Mouse (Mus musculus): ENCODE data around the gene Klk7. TPM values are rescaled to one million over a fixed set of nuclear protein-coding genes. Genes with fewer than 3 reads are reported as not detected.

The Klk7 gene
- polyA plus RNA-seq, 1 experiment from 2014 or later: not detected

DNA sequence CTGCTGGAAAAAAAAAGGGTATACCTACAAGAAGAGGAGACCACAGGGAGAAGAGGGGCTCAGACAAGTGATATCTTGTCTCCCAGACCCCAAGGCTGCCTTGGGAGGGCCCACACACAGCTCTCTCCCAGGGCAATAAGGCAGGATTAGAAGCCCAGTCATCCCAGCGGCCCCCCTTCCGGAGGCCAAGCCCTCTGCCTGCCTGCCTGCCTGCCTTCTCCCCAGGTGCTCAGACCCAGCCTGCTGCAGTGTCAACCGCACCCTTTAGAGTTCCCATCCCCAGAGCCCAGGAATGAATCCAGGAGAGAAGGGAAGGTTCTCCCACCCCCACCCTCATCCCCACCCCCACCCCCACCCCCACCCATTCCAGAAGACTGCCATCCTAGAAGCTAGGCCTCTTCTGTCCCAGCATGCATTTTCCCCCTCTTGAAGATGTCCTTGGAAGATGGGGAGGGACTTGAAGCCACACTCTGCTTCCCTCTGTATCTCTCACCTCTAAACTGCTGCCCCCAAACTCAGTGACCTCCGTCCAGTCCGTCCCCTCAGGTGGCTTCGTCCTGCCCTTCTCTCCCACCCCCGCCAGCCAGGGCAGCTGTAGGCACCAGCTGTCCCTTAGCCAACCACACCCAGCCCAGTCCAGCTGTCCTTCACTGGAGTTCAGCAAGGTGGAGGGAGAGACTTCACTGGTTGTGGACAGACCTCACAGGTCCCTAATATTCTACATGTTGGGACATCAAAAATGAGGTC, 35.6 kb upstream of the Klk7 start:
- Histone ChIP-seq H3K27ac (ENCODE audit: low read length) (no peak overlapping the region), H3K9ac (ENCODE audit: low read depth, low read length) (no peak overlapping the region), H3K4me1 (ENCODE audit: control insufficient read depth, low read depth, low read length) (no peaks in the 10 kb centered on the region), H3K36me3 (ENCODE audit: control insufficient read depth, insufficient read depth) (no peaks in the 10 kb centered on the region), H3K9me3 (replicated peaks; ENCODE audit: control insufficient read depth, low read length) (no peaks in the 10 kb centered on the region), H3K4me3 (ENCODE audit: low read depth, low read length) (no peak overlapping the region), H3K4me2 (ENCODE audit: low read depth, low read length) (no peak overlapping the region), H3K27me3 (ENCODE audit: control insufficient read depth, insufficient read depth, low read depth, low read length) (no peaks in the 10 kb centered on the region)
- WGBS (ENCODE audit: insufficient replicate concordance): 48% methylated on average over 7 of the region's 7 CpGs
- no peak for ATAC-seq (ENCODE audit: low read depth)

GRCm38 (mm10) chr7:43776506-43776905, 34.6 kb upstream of the Klk7 start:
- no peaks in the 10 kb centered on the region for H3K36me3 ChIP-seq (ENCODE audit: control insufficient read depth, insufficient read depth)
- no peaks in the 10 kb centered on the region for H3K4me1 ChIP-seq (ENCODE audit: control insufficient read depth, low read depth, low read length)
- H3K4me2 ChIP-seq (ENCODE audit: low read depth, low read length): no peak overlapping the region
- no peak overlapping the region for H3K9ac ChIP-seq (ENCODE audit: low read depth, low read length)
- no peaks in the 10 kb centered on the region for H3K27me3 ChIP-seq (ENCODE audit: control insufficient read depth, insufficient read depth, low read depth, low read length)
- ATAC-seq (ENCODE audit: low read depth): no peak
- H3K4me3 ChIP-seq (ENCODE audit: low read depth, low read length): no peak overlapping the region
- H3K27ac ChIP-seq (ENCODE audit: low read length): no peak overlapping the region
- H3K9me3 ChIP-seq (replicated peaks; ENCODE audit: control insufficient read depth, low read length): no peaks in the 10 kb centered on the region
- 60% methylated on average over 5 of the region's 5 CpGs for WGBS (ENCODE audit: insufficient replicate concordance)

DNA sequence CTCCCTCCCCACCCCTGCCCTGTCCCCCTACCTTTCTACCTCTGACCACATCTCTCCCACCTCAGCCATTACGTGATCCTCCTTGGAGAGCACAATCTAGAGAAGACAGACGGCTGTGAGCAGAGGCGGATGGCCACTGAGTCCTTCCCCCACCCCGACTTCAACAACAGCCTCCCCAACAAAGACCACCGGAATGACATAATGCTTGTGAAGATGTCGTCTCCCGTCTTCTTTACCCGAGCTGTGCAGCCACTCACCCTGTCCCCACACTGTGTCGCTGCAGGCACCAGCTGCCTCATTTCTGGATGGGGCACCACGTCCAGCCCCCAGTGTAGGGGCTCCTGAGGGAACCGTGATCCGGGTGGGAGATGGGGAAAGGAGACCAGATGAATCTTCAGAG, 33.7 kb upstream of the Klk7 start:
- no peaks in the 10 kb centered on the region for H3K36me3 ChIP-seq (ENCODE audit: control insufficient read depth, insufficient read depth)
- no peak overlapping the region for H3K4me3 ChIP-seq (ENCODE audit: low read depth, low read length)
- H3K27me3 ChIP-seq (ENCODE audit: control insufficient read depth, insufficient read depth, low read depth, low read length): no peaks in the 10 kb centered on the region
- H3K4me2 ChIP-seq (ENCODE audit: low read depth, low read length): no peak overlapping the region
- H3K4me1 ChIP-seq (ENCODE audit: control insufficient read depth, low read depth, low read length): no peaks in the 10 kb centered on the region
- WGBS (ENCODE audit: insufficient replicate concordance): 63% methylated on average over 12 of the region's 12 CpGs
- H3K9ac ChIP-seq (ENCODE audit: low read depth, low read length): no peak overlapping the region
- ATAC-seq (ENCODE audit: low read depth): no peak
- no peak overlapping the region for H3K27ac ChIP-seq (ENCODE audit: low read length)
- no peaks in the 10 kb centered on the region for H3K9me3 ChIP-seq (replicated peaks; ENCODE audit: control insufficient read depth, low read length)

DNA sequence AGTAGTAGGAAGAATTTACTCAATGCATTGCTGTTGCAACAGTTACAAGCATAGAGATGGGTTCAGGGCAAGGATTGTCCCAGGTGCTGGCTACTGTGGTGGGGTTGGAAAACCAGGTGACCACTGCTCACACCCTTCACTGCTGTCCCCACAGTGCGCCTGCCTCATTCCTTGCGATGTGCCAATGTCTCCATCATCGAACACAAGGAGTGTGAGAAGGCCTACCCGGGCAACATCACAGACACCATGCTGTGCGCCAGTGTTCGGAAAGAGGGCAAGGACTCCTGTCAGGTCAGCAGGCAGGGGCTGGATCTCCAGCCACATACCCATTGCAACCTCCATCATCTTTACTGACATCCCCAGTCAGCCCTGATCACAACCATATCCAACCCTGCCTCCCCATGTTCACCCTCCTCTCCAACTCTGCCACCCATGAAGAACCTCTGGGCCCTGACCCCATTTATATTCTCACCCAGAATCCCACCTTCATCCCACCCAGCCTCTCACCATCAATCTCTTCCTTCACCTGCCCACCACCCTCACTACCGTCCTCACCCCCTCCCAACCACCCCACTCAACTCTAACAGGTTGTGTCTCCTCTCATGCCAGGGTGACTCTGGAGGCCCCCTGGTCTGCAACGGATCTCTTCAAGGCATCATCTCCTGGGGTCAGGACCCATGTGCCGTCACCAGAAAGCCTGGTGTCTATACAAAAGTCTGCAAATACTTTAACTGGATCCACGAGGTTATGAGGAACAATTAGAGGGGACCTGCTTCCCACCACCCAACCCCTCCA, 32.7 kb upstream of the Klk7 start:
- H3K4me3 ChIP-seq (ENCODE audit: low read depth, low read length): no peak overlapping the region
- no peaks in the 10 kb centered on the region for H3K9me3 ChIP-seq (replicated peaks; ENCODE audit: control insufficient read depth, low read length)
- no peak overlapping the region for H3K4me2 ChIP-seq (ENCODE audit: low read depth, low read length)
- no peak overlapping the region for H3K9ac ChIP-seq (ENCODE audit: low read depth, low read length)
- no peaks in the 10 kb centered on the region; the same call in 1 of the 2 replicates for H3K4me1 ChIP-seq (ENCODE audit: control insufficient read depth, low read depth, low read length)
- no peaks in the 10 kb centered on the region for H3K36me3 ChIP-seq (ENCODE audit: control insufficient read depth, insufficient read depth)
- 73% methylated on average over 10 of the region's 10 CpGs for WGBS (ENCODE audit: insufficient replicate concordance)
- ATAC-seq (ENCODE audit: low read depth): no peak
- peaks cover 5% of the 10 kb centered on the region for H3K27me3 ChIP-seq (ENCODE audit: control insufficient read depth, insufficient read depth, low read depth, low read length)
- no peak overlapping the region for H3K27ac ChIP-seq (ENCODE audit: low read length)

DNA sequence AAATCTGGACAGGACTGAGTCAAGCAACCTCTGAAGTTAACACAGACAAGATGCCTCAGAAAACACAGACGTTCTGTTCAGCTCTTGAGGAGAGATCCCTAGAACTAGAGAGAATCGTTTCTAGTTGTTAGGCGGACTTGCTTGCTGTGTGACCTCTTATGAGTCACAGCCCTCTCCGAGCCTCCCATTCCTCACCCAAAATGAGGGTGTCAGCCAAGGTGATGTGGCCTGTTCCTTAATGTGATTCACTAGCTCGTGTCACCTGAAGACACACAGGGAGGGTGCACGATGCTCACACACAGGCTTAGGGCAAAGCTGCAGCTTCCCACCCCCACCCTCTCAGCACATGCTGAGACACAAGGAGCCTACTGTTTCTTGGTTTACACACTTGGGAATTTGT, 30.9 kb upstream of the Klk7 start:
- no peak for ATAC-seq (ENCODE audit: low read depth)
- Histone ChIP-seq H3K36me3 (ENCODE audit: control insufficient read depth, insufficient read depth) (no peaks in the 10 kb centered on the region), H3K9me3 (replicated peaks; ENCODE audit: control insufficient read depth, low read length) (no peaks in the 10 kb centered on the region), H3K27me3 (ENCODE audit: control insufficient read depth, insufficient read depth, low read depth, low read length) (peaks cover 9% of the 10 kb centered on the region), H3K4me3 (ENCODE audit: low read depth, low read length) (no peak overlapping the region), H3K9ac (ENCODE audit: low read depth, low read length) (no peak overlapping the region), H3K4me2 (ENCODE audit: low read depth, low read length) (no peak overlapping the region), H3K4me1 (ENCODE audit: control insufficient read depth, low read depth, low read length) (no peaks in the 10 kb centered on the region; the same call in 1 of the 2 replicates), H3K27ac (ENCODE audit: low read length) (no peak overlapping the region)
- 44% methylated on average over 6 of the region's 6 CpGs for WGBS (ENCODE audit: insufficient replicate concordance)

GRCm38 (mm10) chr7:43780746-43781145, 30.3 kb upstream of the Klk7 start, which contains the start of gene Klk10:
TSS of gene Klk10 (plus strand) at chr7:43781035.
- Histone ChIP-seq H3K4me2 (ENCODE audit: low read depth, low read length) (no peak within 1 kb of the TSS), H3K4me3 (ENCODE audit: low read depth, low read length) (no peak within 1 kb of the TSS), H3K9ac (ENCODE audit: low read depth, low read length) (no peak within 1 kb of the TSS), H3K27ac (ENCODE audit: low read length) (no peak within 1 kb of the TSS), H3K36me3 (ENCODE audit: control insufficient read depth, insufficient read depth) (no peaks in the 10 kb centered on the region), H3K4me1 (ENCODE audit: control insufficient read depth, low read depth, low read length) (no peaks in the 10 kb centered on the region; the same call in 1 of the 2 replicates), H3K9me3 (replicated peaks; ENCODE audit: control insufficient read depth, low read length) (no peaks in the 10 kb centered on the region), H3K27me3 (ENCODE audit: control insufficient read depth, insufficient read depth, low read depth, low read length) (peaks cover 9% of the 10 kb centered on the region)
- WGBS (ENCODE audit: insufficient replicate concordance): 21% methylated on average over 5 of the region's 5 CpGs
- ATAC-seq (ENCODE audit: low read depth): no peak

GRCm38 (mm10) chr7:43781541-43781940, 29.6 kb upstream of the Klk7 start:
- peaks cover 9% of the 10 kb centered on the region for H3K27me3 ChIP-seq (ENCODE audit: control insufficient read depth, insufficient read depth, low read depth, low read length)
- no peak overlapping the region for H3K9ac ChIP-seq (ENCODE audit: low read depth, low read length)
- no peak overlapping the region for H3K27ac ChIP-seq (ENCODE audit: low read length)
- H3K4me1 ChIP-seq (ENCODE audit: control insufficient read depth, low read depth, low read length): no peaks in the 10 kb centered on the region; the same call in 1 of the 2 replicates
- 69% methylated on average over 11 of the region's 11 CpGs for WGBS (ENCODE audit: insufficient replicate concordance)
- no peaks in the 10 kb centered on the region for H3K9me3 ChIP-seq (replicated peaks; ENCODE audit: control insufficient read depth, low read length)
- no peak overlapping the region for H3K4me3 ChIP-seq (ENCODE audit: low read depth, low read length)
- H3K4me2 ChIP-seq (ENCODE audit: low read depth, low read length): no peak overlapping the region
- no peaks in the 10 kb centered on the region for H3K36me3 ChIP-seq (ENCODE audit: control insufficient read depth, insufficient read depth)
- ATAC-seq (ENCODE audit: low read depth): no peak

GRCm38 (mm10) chr7:43782275-43783265, 28.5 kb upstream of the Klk7 start:
- H3K4me3 ChIP-seq (ENCODE audit: low read depth, low read length): no peak overlapping the region
- no peak for ATAC-seq (ENCODE audit: low read depth)
- no peaks in the 10 kb centered on the region; the same call in 1 of the 2 replicates for H3K4me1 ChIP-seq (ENCODE audit: control insufficient read depth, low read depth, low read length)
- no peaks in the 10 kb centered on the region for H3K36me3 ChIP-seq (ENCODE audit: control insufficient read depth, insufficient read depth)
- WGBS (ENCODE audit: insufficient replicate concordance): 6% methylated on average over 36 of the region's 36 CpGs
- no peak overlapping the region for H3K9ac ChIP-seq (ENCODE audit: low read depth, low read length)
- H3K9me3 ChIP-seq (replicated peaks; ENCODE audit: control insufficient read depth, low read length): no peaks in the 10 kb centered on the region
- H3K27me3 ChIP-seq (ENCODE audit: control insufficient read depth, insufficient read depth, low read depth, low read length): peaks cover 9% of the 10 kb centered on the region
- H3K27ac ChIP-seq (ENCODE audit: low read length): no peak overlapping the region
- peak overlapping the region; percentile 29; the same call in 1 of the 2 replicates for H3K4me2 ChIP-seq (ENCODE audit: low read depth, low read length)

All from liver, embryonic 16.5 days (tissue).